Mouse (Mus musculus): Measurements from ENCODE around the gene Aars2. TPM values are rescaled to one million over a fixed set of nuclear protein-coding genes. Genes with fewer than 3 reads are reported as not detected.
A peak's percentile ranks its signal among the peaks of the same experiment; 100 is the strongest.

Aars2 gene
- polyA plus RNA-seq, 1 experiment from 2014 or later = 17.4 TPM

DNA sequence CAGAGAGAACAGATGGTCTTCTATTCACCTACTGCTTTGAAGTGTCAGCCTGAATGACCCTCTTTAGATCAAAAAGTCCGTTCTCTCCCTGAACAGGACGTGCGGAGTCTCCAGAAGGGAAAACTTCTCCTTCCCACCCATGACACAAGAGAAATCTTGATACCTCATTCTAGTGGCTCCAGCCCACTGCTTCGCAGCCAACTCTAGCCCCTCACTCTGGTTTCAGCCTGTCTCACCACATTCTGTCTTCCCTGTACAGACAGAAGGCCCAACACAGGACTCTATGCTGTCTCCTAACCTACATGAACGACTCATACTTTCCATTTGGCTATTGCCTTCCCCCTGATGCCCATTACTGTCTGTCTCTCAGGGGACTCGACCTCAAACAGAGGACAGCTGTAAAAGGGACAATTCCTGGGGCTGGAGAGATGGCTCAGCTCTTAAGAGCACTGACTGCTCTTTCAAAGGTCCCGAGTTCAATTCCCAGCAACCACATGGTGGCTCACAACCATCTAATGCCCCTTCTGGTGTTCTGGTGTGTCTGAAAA is 44.7 kb downstream of the Aars2 start:
- DNase-seq (no peak), ATAC-seq (ENCODE audit: insufficient read depth) (no peak)

GRCm38 (mm10) chr17:45551816-45552451 is 45.3 kb downstream of the Aars2 start:
- ATAC-seq (ENCODE audit: insufficient read depth) (peak; percentile 5; the same call in 1 of the 2 replicates), DNase-seq (peak; percentile 88)
- no peaks in the 10 kb centered on the region for H3K36me3 ChIP-seq (ENCODE audit: insufficient read depth)
- H3K9me3 ChIP-seq (ENCODE audit: low read depth, low read length) = no peaks in the 10 kb centered on the region
- H3K4me3 ChIP-seq (ENCODE audit: low read depth, low read length) = no peak overlapping the region
- H3K9ac ChIP-seq = no peak overlapping the region
- no peak overlapping the region for H3K4me2 ChIP-seq
- peaks cover 41% of the 10 kb centered on the region for H3K27me3 ChIP-seq (ENCODE audit: insufficient read depth, low read length)
- 3% methylated on average over 8 of the region's 8 CpGs for WGBS
- H3K27ac ChIP-seq (ENCODE audit: low read depth) = no peak overlapping the region
- no peaks in the 10 kb centered on the region for H3K4me1 ChIP-seq (ENCODE audit: insufficient read depth)
- peak; percentile 91 for TF ChIP-seq CTCF (IDR thresholded peaks at IDR 0.05; ENCODE audit: low read depth)

More for the DNA sequence above, 44.7 kb downstream of the Aars2 start:
- H3K4me2 ChIP-seq = no peak overlapping the region
- H3K27ac ChIP-seq (ENCODE audit: low read depth) = no peak overlapping the region
- no peak overlapping the region for H3K9ac ChIP-seq
- H3K27me3 ChIP-seq (ENCODE audit: insufficient read depth, low read length) = peaks cover 41% of the 10 kb centered on the region
- H3K4me3 ChIP-seq (ENCODE audit: low read depth, low read length) = no peak overlapping the region
- no peaks in the 10 kb centered on the region for H3K9me3 ChIP-seq (ENCODE audit: low read depth, low read length)
- no peak for TF ChIP-seq CTCF (IDR thresholded peaks at IDR 0.05; ENCODE audit: low read depth)
- 0 out of 2 replicates have a peak, but pooled peaks cover 3% of the 10 kb centered on the region for H3K36me3 ChIP-seq (ENCODE audit: insufficient read depth)
- WGBS = 49% methylated on average over 7 of the region's 7 CpGs
- H3K4me1 ChIP-seq (ENCODE audit: insufficient read depth) = no peaks in the 10 kb centered on the region

- DNase-seq (no peak), ATAC-seq (ENCODE audit: insufficient read depth) (no peak)
- Histone ChIP-seq H3K9me3 (ENCODE audit: low read depth, low read length) (no peaks in the 10 kb centered on the region), H3K9ac (no peak overlapping the region), H3K4me2 (no peak overlapping the region), H3K36me3 (ENCODE audit: insufficient read depth) (no peaks in the 10 kb centered on the region), H3K27ac (ENCODE audit: low read depth) (no peak overlapping the region), H3K27me3 (ENCODE audit: insufficient read depth, low read length) (peaks cover 35% of the 10 kb centered on the region), H3K4me1 (ENCODE audit: insufficient read depth) (no peaks in the 10 kb centered on the region), H3K4me3 (ENCODE audit: low read depth, low read length) (no peak overlapping the region)
- 76% methylated on average over 3 of the region's 3 CpGs for WGBS
- no peak for TF ChIP-seq CTCF (IDR thresholded peaks at IDR 0.05; ENCODE audit: low read depth)
Measured at GRCm38 (mm10) chr17:45553065-45553464, 46.4 kb downstream of the Aars2 start.

GRCm38 (mm10) chr17:45554420-45554819 is 47.8 kb downstream of the Aars2 start:
- H3K4me2 ChIP-seq = no peak overlapping the region
- TF ChIP-seq CTCF (IDR thresholded peaks at IDR 0.05; ENCODE audit: low read depth) = no peak
- H3K4me1 ChIP-seq (ENCODE audit: insufficient read depth) = no peaks in the 10 kb centered on the region
- H3K9ac ChIP-seq = no peak overlapping the region
- no peak overlapping the region for H3K4me3 ChIP-seq (ENCODE audit: low read depth, low read length)
- no peaks in the 10 kb centered on the region for H3K9me3 ChIP-seq (ENCODE audit: low read depth, low read length)
- no peak for ATAC-seq (ENCODE audit: insufficient read depth)
- H3K27me3 ChIP-seq (ENCODE audit: insufficient read depth, low read length) = peaks cover 22% of the 10 kb centered on the region
- 67% methylated on average over 1 of the region's 1 CpGs for WGBS
- no peaks in the 10 kb centered on the region for H3K36me3 ChIP-seq (ENCODE audit: insufficient read depth)
- no peak for DNase-seq
- no peak overlapping the region for H3K27ac ChIP-seq (ENCODE audit: low read depth)

DNA sequence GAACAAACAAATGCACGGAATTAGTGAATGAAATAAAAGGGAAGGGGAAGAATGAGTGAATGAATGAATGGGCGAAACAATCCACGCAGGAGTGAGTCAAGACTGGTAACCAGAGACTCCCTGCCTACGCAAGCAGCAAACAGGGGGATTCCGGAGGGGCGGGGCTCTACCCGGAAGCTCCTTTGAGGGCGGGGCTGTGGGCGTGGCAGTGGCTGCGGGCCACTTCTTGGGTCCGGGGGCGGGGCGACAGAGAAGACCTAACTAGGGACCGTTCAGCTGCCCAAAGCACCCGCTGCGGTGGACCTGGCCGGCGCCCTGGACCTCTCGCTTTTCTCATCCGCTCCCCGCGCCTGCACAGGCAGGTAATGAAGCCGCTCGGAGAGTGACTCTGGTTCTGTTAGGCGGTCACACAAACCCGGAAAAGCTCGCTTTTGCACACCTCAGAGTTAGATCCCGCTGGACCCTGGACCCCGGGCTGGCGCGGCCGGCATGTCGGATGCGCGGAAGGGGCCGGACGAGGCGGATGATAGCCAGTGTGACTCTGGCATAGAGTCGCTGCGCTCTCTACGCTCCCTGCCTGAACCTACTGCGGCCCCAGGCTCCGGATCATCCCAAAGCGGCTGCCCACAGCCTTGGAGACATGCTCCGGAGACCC is 48.9 kb downstream of the Aars2 start, which contains the start of gene Nfkbie:
Gene Nfkbie (plus strand): TSS at position 252 of the 655 bp plus-strand sequence.
- H3K4me2 ChIP-seq = peak within 1 kb of the TSS; percentile 98
- H3K27me3 ChIP-seq (ENCODE audit: insufficient read depth, low read length) = peaks cover 20% of the 10 kb centered on the region
- DNase-seq = peak; percentile 95
- ATAC-seq (ENCODE audit: insufficient read depth) = peak; percentile 81
- H3K4me1 ChIP-seq (ENCODE audit: insufficient read depth) = no peaks in the 10 kb centered on the region
- TF ChIP-seq CTCF (IDR thresholded peaks at IDR 0.05; ENCODE audit: low read depth) = no peak
- under 1% methylated on average over 45 of the region's 45 CpGs for WGBS
- H3K9me3 ChIP-seq (ENCODE audit: low read depth, low read length) = no peaks in the 10 kb centered on the region
- H3K4me3 ChIP-seq (ENCODE audit: low read depth, low read length) = peak within 1 kb of the TSS; percentile 61
- H3K36me3 ChIP-seq (ENCODE audit: insufficient read depth) = no peaks in the 10 kb centered on the region
- no peak within 1 kb of the TSS for H3K27ac ChIP-seq (ENCODE audit: low read depth)
- H3K9ac ChIP-seq = peak within 1 kb of the TSS; percentile 60

DNA sequence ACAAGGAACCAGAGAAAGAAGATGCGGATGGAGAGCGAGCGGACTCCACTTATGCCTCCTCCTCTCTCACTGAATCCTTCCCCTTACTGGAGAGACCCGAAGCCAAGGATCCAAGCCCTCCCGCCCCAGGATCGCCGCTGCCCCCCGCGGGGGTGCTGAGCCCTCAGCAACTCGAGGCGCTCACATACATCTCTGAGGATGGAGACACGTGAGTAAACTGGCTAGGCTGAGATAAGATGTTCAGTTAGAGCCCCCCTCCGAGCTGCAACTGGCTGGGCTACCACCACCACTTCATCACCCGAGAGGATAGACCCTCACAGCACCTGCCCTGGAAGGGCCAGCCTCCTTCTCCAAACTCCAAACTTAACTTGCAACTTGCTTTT is 49.5 kb downstream of the Aars2 start:
- Histone ChIP-seq H3K4me3 (ENCODE audit: low read depth, low read length) (peak overlapping the region; percentile 61), H3K9ac (peak overlapping the region; percentile 60), H3K36me3 (ENCODE audit: insufficient read depth) (no peaks in the 10 kb centered on the region), H3K27ac (ENCODE audit: low read depth) (no peak overlapping the region), H3K4me2 (peak overlapping the region; percentile 98), H3K9me3 (ENCODE audit: low read depth, low read length) (no peaks in the 10 kb centered on the region), H3K27me3 (ENCODE audit: insufficient read depth, low read length) (peaks cover 15% of the 10 kb centered on the region), H3K4me1 (ENCODE audit: insufficient read depth) (no peaks in the 10 kb centered on the region)
- ATAC-seq (ENCODE audit: insufficient read depth) (no peak), DNase-seq (no peak)
- WGBS = 1% methylated on average over 14 of the region's 14 CpGs
- no peak for TF ChIP-seq CTCF (IDR thresholded peaks at IDR 0.05; ENCODE audit: low read depth)
